Comparison of ENCODE assay signal across 19 mouse cellular contexts in the genomic region with DNA sequence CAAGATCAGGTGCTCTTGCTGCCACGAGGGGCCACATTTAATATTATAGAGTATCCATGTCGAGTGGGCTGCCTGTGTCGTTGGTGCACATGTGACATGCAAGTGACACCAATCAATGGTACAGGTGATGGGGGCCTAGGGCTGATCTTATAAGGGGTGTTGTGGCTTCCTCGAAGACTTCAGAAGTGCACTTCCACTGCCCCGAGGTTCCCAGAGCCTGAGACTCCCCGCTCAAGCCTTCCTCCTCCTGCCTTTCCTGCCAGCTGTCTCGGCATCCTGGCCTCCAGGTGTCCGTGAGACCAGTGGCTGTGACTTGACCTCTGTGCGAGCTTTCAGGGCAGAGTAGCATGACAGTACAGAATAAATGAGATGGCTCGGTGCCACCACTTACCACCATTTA.
"Had no signal": no experiment of that assay in that cellular context is flagged by ENCODE, and none has a peak within 500 bp of the region (broad histone marks: within the 10 kb centered on the region; RNA-seq: fewer than 3 reads in every experiment).

No protein-coding gene starts in this region.

- H3K9ac ChIP-seq: intestine, embryonic 15.5 days; limb, embryonic 12.5 days; limb, embryonic 15.5 days; liver, embryonic 14.5 days; liver, postnatal 0 days; neural tube, embryonic 12.5 days; neural tube, embryonic 15.5 days had no signal

- ATAC-seq: intestine, embryonic 15.5 days; liver, postnatal 0 days had no signal

- H3K4me2 ChIP-seq: intestine, embryonic 15.5 days; limb, embryonic 12.5 days; limb, embryonic 15.5 days; liver, embryonic 11.5 days; neural tube, embryonic 12.5 days; neural tube, embryonic 15.5 days had no signal

- DNase-seq: kidney, adult 18-20 months; kidney, adult 9 months; kidney, postnatal 14 days; kidney, postnatal 4 days; left cerebral cortex, postnatal 4 days; liver, postnatal 0 days; lung, postnatal 14 days; lung, postnatal 4 days; midbrain, embryonic 14.5 days; thymus, adult 2 months; thymus, postnatal 14 days; thymus, postnatal 4 days had no signal

- H3K27me3 ChIP-seq: intestine, embryonic 15.5 days; limb, embryonic 15.5 days; neural tube, embryonic 12.5 days; neural tube, embryonic 15.5 days had no signal

- H3K27ac ChIP-seq: intestine, embryonic 15.5 days; limb, embryonic 12.5 days; limb, embryonic 15.5 days; liver, embryonic 14.5 days; neural tube, embryonic 12.5 days; neural tube, embryonic 15.5 days had no signal

- H3K4me3 ChIP-seq: intestine, embryonic 15.5 days; limb, embryonic 12.5 days; limb, embryonic 15.5 days; neural tube, embryonic 12.5 days; neural tube, embryonic 15.5 days had no signal

- H3K9me3 ChIP-seq: intestine, embryonic 15.5 days; limb, embryonic 12.5 days; limb, embryonic 15.5 days; neural tube, embryonic 12.5 days; neural tube, embryonic 15.5 days had no signal

- H3K36me3 ChIP-seq: intestine, embryonic 15.5 days; limb, embryonic 12.5 days; limb, embryonic 15.5 days; neural tube, embryonic 12.5 days; neural tube, embryonic 15.5 days had no signal
